Mouse (Mus musculus) 3T3-L1 (cell line): ENCODE data around the gene Tbl2.

Experiments
- DNase-seq: peaks from one replicate; pipeline ENCODE4 v3.0.0-alpha.2; 2015; ENCODE audit warnings: low read depth, low spot score

Tbl2 gene

DNA sequence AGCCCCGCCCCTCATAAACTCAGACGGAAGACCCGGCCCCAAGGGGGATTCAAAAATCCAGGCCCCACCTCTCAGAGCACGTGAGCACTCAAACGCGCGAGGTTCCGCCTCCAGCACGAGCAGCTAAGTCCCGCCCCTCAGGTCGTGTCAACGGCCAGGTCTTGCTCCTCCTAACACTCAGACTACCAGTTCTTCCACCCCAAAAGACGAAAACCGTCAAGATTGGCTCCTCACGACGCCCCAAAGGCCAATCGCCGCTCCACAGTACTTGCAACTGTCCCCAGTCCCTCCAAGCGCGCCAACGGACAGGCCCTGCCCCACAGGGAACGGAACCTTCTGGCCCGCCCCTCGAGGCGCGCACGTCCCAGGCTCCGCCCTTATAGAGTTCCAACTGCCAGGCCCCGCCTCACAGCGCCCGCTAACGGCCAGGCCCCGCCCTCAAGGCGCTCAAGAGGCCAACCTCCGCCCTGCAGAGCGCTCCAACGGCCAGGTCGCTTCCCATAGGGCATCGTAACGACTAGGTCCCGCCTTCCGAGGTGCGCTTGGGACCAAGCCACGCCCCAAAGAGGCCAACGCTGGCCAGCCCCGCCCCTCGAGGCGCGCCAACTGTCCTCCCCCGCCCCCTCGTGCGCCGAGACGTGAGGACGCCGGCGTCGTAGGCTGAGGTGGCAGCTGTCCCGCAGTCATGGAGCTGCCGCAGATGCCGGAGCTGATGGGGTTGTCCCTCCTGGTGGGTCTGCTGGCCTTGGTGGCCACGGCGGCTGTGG is at the start of gene Tbl2:
Tbl2 (plus strand) TSS at position 605 of the 767 bp plus-strand sequence.
- DNase-seq, result peak; percentile 100

DNA sequence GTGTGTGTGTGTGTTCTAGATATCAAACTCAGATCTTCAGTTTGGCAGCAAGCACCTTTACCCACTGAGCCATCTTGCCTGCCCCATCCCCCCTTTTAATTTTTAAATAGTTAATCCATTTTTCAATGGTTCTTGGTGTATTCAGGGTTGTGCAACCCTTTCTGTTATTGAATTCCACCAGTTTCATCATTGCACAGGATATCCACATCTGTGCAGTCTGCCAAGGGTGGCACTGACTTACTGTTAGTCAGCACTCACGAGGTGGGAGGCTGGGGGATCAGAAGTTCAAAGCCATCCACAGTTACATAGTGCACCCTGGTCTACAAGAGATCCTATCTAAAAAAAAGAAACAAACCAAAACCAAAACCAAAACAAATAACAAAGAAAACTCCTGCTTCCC is 48.5 kb upstream of the Tbl2 start:
- DNase-seq, result peak; percentile 68

DNA sequence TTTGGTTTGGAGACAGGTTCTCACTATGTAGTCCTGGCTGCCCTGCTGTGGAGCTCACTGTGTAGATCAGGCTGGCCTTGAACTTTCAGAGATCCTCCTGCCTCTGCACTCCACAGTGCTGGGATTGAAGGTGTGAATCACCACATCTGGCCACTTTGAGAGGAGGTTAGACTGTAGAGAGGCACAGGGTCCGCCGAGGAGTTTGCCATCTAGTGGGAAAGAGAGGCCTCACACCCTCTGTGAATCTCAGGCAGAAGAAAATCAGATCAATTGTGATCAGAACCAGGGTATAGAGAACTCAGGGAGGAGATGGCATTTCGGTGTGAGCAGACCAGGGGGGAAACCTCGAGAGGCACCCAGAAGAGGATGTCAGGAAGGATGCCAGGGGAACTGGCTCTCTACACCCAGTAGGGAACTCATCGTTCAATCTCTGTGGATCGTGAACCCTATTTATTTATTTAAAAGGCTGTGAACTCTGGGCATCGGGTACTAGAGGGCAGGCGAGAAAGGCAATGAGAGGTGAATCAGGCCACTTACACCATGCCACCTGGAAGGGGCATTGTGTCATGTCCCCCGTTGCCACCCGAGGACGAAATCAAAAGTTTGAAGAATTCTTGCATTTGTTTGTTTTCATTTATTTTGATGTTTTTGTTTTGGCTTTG is 45.3 kb upstream of the Tbl2 start:
- DNase-seq, result peak; percentile 48

DNA sequence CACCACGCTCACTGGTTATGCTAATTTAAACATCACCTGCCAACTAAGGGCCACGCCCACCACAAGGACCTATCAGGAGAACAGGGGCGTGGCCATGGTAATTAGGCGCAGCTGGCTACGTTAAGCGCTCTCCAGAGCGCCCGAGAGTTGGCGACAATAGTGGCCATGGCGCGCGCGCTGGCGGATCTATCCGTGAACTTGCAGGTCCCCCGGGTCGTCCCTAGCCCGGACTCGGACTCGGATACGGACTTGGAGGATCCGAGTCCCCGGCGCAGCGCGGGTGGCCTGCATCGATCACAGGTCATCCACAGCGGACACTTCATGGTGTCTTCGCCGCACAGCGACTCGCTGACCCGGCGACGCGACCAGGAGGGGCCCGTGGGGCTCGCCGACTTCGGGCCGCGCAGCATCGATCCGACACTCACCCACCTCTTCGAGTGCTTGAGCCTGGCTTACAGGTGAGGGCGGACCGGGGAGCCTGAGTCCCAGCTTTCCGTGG is 42.6 kb upstream of the Tbl2 start:
- DNase-seq, result no peak

DNA sequence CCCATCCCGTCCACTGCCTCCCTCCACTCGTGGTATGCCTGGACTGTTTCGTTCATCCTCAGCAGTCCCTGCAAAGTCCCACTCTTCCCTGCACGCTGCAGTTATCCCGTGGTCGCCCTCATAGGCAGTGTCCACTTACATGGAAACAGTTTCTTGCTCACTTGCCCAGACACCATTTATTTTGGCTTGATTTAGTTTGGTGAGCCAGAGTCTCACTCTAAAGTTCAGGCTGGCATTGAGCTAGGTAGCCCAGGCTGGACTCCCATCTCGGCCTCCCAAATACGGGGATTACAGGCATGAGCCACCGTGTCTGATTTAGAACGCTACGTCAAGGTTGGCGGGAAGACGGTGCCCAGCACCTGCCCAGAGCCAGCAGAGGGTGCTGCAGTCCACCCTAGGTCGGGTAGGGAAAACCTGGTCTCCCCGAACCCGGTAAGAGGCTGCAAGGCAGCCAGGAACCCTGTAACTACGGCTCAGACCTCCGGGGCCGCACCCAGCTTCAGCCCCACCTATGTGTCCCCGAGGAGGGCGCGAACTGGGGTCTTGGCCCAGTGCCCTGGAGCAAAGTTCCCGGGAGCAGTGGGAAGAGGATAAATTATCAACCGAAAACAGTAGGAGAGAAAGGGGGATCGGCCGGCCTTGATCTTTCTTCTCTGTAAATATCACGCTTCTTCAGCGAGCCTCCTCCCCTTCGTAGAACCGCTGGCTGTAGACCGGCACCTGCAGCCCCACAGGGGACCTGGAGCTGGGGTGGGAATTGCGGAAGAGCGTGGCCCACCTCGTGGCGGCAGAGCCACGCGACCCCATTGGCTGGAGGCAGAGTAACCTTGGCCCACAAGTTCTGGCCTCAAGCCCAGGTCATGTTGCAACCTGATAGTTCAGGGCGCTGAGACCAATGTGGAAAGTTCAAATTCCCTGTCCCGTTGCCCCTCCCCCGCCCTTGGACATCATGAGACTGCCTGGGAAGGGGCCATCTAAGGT is 41.6 kb upstream of the Tbl2 start:
- no peak for DNase-seq

DNA sequence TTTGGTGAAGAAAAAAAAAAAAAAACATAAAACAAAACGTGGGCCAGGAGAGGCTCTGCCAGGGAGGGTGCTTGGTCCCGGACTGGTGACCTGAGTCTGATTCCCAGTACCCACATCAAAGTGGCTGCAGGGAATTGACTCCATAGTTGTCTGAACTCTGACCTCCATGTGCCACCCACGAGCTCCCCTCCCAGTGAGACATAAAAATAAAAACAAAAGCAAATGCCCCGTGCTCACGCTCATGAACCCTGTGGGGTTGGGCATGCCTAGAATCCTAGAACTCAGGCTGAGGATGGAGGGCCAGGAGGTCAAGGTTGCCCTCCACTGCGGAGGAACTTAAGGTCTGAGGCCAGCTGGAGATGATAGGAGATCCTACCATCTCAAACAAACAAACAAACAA is 40.4 kb upstream of the Tbl2 start:
- no peak for DNase-seq

DNA sequence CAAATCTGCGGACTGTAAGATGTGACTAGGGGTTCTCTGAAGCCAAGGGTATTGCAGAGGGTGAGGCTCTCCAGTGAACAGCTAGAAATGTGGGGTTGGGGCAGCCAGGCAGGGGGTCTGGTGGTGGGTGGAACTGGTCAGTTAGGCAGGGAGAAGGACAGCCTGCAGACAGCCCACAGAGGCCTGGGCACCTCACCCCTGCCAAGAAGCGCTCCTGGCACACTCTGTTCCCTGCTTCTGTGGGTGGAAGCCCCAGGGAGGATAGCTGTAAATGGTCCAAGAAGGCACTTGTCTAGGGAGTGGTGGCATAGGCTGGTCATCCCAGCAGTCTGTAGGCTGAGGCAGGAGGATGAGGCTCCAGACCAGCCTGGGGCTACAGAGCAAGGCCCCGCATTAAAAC is 40.0 kb upstream of the Tbl2 start:
- no peak for DNase-seq

DNA sequence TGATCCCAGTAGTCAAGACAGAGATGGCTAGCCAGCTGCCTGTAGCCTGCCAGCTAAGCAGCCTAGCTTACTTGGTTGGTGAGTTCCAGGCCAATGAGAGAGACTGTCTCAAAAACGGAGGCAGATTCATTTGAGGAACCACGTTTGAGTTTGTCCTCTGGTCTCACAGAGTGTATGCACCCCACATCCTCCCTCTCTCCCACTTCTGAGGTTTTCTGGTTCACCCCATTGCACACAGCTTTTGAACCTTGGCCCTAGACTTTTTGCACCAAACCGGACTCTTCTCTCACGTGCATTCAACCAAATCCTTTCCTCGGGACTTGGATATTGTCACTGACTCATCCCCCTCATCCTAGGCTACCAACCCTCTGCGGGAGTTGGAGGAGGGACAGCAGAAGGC is 39.5 kb upstream of the Tbl2 start:
- DNase-seq, result no peak

DNA sequence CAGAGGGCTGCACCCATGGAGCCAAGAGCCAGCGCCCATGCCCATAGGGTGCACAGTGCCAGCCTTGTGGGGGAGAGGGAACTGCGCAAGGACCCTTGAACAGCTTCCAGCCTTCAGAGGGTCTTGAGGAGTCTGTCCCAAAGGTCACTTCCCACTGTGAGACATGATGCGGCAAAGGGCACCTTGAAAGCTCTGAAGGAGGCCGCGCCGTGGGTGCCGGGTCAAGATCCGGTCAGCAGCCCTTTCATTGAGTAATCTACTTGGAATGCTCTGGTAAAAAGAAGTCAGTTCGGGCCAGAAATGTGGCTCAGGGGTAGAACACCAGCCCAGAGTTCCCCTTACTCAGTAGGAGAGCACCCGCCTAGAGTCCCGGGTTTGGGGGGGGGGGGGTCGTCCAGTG is 35.7 kb upstream of the Tbl2 start:
- DNase-seq, result no peak

DNA sequence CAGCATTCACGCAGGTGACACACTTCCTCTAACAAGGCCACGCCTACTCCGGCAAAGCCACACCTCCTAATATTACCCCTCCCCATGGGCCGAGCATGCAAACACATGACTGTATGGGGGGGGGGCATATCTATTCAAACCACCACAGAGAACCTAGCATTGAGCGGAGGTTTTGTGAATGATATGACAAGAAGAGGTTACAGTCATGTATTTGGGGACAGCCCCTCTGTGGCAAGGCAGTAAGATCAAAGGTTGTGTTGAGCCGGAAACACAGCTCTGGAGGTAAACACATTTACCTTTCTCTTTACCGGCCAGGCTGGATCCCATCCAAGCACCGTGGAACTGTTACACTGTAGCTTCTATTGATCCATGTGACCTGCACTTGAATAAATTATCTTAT is 34.2 kb upstream of the Tbl2 start:
- DNase-seq, result no peak

DNA sequence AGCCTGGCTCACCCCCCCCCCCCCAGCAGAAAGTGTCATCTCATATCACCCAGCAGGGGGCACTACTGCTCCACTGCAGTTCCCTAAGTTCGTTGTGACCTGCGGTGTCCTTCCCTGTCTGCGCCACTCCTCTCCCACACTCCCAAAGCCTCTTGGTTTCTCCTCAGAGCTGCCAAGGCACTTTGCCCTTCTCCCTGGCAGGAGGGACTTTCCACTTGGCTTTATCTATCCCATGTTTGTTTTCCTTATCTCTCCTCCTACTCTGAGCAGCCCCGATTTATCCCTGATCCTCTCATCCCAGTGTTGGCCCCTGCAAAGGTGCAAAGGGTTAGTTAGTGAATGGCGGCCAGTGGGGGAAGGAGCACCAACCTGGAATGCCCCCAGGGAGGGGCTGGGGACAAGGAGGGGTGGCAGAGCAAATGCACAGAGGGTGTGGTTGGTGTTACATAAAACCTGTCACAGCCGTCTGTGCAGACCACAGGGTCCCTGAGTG is 30.8 kb upstream of the Tbl2 start:
- DNase-seq, result peak; percentile 72

DNA sequence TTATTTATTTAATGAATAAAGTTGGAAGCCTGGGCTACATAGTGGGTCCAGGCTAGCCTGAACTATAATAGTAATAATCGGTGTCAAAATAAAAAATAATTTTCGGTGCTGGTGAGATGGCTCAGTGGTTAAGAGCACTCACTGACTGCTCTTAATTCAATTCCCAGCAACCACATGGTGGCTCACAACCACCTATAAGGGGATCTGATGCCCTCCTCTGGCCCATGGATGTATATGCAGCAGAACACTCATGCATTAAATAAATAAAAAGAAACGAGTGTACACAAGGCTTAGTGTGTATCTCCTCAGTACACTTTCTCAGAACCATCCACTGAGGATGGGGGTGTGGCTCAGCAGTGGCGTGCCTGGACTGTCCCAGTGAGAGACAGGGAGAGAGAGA is 28.7 kb upstream of the Tbl2 start:
- peak; percentile 26 for DNase-seq

DNA sequence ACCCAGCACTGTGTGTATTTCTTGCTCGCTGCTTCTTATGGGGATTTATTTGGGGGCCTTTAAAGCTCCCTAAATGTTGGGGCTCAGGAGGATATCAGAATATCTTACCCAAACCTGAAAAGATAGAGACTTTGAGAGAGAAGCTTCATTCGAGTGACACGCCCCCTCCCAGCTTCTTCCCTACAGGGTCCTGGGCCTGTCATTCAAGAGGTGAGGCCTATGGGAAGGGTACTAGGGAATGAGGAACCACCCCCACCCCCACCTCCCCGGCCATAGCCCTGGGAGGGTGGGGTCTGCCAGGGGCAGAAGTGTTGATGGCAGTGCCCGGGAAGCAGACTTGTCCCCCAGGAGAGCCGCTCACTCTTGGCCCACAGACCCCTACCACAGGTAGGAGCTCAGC is 23.3 kb upstream of the Tbl2 start:
- DNase-seq, result no peak

DNA sequence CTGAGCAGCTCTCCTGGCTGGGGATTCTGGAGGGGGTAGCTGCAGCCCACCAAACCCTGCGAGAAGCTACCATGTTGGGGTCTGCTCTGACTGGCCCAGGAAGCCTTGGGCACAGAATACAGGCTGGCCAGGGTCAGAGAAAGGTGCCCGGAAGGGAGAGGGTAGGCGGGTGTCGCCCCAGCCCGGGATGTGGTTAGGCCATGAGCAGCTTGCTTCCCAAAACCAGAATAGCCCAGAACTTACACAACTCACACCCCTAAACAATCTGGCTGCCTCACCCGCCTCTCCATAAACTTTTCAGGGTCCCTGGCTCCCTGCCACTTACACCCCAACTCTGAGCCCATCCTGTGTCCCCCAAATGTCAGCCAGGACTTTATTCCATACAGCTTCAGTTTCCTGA is 21.8 kb upstream of the Tbl2 start:
- no peak for DNase-seq

DNA sequence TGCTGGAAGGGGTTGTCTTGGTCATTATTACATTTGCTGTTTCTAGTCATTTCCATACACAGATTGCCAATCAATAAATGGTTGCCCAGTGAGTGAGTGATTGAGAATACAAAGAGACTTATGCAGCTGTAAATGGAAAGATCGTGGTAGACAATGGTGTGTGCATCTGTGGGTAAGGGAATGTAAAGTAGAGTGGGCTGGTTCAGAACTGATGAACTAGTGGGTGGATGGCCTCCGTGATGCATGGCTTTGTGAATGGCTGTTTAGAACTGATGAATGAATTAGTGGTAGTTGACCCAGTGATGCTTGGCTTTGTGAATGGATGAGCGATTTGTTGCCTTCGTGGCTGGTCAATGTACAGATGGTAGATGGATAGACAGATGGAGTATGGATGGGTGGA is 19.7 kb upstream of the Tbl2 start:
- no peak for DNase-seq

DNA sequence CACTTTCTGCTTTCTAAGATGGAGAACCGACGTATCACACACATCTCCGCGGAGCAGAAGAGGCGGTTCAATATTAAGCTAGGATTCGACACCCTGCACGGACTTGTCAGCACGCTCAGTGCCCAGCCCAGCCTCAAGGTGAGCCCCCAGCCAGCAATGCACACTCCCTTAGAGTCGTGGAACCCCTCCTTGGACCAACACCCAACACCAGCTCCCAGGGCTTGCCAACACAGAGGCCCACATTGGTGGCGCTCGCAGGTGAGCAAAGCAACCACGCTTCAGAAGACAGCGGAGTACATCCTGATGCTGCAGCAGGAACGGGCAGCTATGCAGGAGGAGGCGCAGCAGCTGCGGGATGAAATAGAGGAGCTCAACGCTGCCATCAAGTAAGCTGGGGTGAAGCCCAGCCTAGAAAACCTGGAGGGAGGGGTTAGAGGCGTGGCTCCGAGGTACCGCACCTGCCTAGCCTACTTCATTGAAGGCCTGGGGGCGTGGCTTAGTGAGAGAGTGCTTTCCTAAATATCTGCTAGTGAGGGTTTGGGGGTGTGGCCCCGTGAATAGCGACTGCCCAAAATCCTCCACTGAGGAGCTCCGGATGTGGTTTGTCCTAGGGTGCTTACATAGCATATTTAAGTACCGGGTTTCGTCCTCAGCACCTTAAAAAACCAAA is 15.6 kb upstream of the Tbl2 start:
- no peak for DNase-seq

DNA sequence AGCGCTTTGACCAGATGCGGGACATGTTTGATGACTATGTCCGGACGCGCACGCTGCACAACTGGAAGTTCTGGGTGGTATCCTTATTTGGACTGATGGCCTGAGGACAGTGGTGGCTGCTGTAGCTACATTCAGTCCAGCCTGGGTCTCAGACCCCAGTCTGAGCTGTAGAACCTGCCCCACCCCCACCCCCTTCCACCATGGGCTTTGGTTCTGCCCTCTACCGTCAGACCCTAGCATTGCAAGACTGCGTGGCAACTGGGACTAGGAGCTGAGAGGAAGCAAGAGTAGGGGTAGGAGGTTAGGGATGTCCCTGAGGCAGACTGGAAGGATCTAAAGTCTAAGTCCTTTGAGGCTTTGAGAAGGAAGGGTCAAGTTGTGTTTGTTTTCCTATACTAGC is 14.9 kb upstream of the Tbl2 start:
- no peak for DNase-seq

DNA sequence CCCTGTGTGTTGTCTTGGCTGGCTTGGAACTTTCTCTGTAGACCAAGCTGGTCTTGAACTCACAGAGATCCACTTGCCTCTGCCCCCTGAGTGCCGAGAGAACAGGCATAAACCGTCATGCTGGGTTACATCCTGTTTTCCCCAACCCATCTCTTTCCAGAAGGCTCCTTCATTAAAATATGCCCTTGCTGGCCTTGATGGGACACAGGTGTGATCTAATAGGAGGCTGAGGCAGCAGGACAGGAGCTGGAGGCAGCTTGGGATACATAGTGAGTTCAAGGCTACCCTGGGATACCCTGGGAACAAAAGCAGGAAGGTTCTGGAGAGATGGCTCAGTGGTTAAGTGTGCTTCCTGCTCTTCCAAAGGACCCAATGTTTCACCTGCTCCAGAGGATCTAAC is 9.6 kb upstream of the Tbl2 start:
- DNase-seq, result no peak

DNA sequence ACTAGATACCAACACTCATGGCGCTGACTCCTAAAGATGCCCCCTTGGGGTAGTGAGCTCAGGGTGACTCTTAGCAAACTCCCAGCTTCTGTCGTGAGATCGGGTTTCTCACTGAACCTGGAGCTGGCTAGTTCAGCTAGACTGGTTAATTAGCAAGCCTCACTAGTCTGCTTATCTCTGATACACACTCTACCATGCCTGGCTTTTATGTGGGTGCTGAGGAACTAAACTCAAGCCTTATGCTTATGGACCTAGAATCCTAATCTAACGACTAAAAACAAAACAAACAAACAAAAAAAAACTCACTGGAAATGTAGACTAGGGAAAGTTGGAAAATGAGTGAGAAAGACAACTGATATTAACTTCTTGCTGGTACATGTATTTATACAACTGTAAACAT is 5.0 kb upstream of the Tbl2 start:
- DNase-seq, result no peak

DNA sequence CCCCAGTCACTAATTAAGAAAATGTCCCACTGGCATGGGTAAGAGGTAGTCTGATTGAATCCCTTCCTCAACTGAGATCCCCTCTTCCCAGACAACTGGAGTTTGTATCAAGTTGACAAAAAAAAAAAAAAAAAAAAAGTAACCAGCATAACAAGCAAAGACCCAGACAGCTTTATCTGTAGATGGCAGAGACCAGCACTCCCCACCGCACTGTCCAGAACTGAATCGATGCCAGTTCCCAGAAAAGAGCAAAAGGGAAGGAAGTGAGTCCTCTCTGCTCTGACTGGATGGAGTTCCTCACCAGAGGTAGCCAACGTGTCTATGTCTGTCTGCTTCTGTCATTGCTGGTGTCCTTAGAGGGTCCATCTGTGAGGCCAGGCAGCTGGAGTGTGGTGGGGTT is 3.9 kb upstream of the Tbl2 start:
- no peak for DNase-seq

DNA sequence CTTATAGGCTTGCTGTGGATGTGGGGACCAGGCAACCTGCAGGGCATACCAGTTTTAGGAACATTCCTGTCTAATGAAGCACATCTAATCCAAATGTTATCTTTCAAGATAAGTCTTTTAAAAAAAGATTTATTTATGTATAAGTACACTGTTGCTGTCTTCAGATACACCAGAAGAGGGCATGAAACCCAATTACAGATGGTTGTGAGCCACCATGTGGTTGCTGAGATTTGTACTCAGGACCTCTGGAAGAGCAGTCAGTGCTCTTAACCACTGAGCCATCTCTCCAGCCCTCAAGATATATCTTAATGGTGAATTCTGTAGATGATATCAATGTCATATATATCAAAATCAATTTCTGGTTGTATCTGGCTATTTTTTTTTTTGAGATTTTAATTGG is 3.5 kb upstream of the Tbl2 start:
- peak; percentile 45 for DNase-seq

DNA sequence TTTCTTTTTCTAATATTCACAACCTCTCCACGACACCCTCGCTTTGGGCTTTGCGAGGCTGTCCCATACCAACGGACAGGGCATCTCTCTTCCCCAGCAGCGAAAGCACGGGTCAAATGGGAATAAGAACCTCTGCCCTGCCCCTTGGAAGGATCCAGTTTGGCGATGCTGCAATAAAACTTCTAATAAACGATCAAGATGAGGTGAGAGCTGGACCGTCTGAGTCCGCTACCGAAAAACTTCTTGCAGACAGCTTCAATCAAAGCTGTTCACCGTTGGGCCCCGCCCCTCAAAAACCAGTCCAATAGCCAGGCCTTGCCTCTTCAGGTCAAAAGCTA is 773 bp upstream of the Tbl2 start:
- DNase-seq, result no peak
